Mouse (Mus musculus) G1E (cell line): ENCODE results near the gene 5830473C10Rik.
A peak's percentile ranks its signal among the peaks of the same experiment; 100 is the strongest.

Source experiments
- CTCF ChIP-seq: IDR thresholded peaks from 2 replicates; pipeline ENCODE4 v1.5.1; 2012; ENCODE audit warnings: low read depth, low read length, inconsistent platforms, mixed read lengths
- GATA1 ChIP-seq: IDR thresholded peaks from 2 replicates; pipeline ENCODE4 v1.6.1; 2012; ENCODE audit warnings: borderline replicate concordance, low read length, inconsistent platforms, mixed read lengths
- GATA2 ChIP-seq: IDR thresholded peaks from 2 replicates; pipeline ENCODE4 v1.6.1; 2012; ENCODE audit warnings: low read depth, low read length, inconsistent platforms, borderline replicate concordance
- POLR2AphosphoS5 ChIP-seq: IDR thresholded peaks from 2 replicates; pipeline ENCODE4 v1.6.1; 2012; ENCODE audit warnings: low read depth, low read length, inconsistent platforms; ENCODE audit not compliant: insufficient replicate concordance
- TAL1 ChIP-seq: conservative IDR thresholded peaks from 2 replicates; pipeline ENCODE4 v1.6.1; 2012; ENCODE audit warnings: low read depth, low read length, inconsistent platforms, mixed read lengths

DNA sequence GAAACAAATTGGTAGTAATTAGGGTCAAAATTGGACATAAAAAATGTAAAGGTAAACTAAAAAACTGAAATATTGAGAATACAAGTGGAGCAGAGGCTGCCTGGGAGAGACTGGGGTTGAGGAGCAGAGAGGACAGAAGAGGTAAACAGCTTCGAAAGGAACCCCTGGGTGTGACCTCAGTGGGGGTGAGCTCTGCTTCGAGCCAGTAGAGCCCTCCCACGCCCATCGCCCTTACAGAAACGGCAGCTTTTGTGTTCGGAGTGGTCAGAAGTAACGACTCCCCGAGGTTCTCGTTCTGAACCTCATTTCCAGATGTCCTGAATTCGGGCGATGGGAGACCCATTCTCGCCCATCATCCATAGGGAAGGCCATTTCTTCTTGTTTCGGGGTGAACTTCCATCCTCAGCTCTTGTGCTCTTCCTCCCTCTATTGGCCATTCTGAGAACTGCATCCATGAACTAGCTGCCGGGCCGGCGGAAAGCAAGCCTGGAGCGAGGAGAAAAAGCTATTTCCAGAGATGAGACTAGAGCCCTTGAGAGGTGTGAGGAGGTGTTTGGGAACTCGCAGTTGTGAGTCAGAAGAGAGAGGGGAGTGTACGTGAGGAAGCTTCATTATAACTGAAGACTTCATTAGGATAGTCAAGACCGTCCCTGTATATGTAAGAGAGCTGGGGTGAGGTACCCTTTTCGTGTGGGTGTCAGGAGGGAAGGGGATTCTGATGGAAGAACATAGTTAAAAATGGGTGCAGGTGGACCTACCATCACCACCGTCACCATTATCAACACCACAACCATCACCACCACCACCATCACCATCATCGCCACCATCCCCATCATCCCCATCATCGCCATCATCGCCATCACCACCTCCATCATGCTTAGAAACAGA lies 28.0 kb downstream of the 5830473C10Rik start:
- peak; percentile 26; the same call in 1 of the 2 replicates for TF ChIP-seq CTCF
- no peak for TF ChIP-seq GATA2
- TF ChIP-seq GATA1 = no peak
- TF ChIP-seq TAL1 = no peak
- no peak for TF ChIP-seq POLR2AphosphoS5
